Mouse (Mus musculus) liver, adult 2 months (tissue): ENCODE data around the gene Zfp775.

Experiments
- CTCF ChIP-seq: fragments of 200-500 bp; IDR thresholded peaks from 2 replicates; pipeline ENCODE4 v1.5.1; 2011; ENCODE audit warnings: low read depth, low read length, control low read depth
- POLR2A ChIP-seq: fragments of 200-500 bp; IDR thresholded peaks from 2 replicates; pipeline ENCODE4 v1.6.1; 2011; ENCODE audit warnings: low read length, control low read depth; ENCODE audit not compliant: insufficient read depth; ENCODE audit errors: extremely low read depth

DNA sequence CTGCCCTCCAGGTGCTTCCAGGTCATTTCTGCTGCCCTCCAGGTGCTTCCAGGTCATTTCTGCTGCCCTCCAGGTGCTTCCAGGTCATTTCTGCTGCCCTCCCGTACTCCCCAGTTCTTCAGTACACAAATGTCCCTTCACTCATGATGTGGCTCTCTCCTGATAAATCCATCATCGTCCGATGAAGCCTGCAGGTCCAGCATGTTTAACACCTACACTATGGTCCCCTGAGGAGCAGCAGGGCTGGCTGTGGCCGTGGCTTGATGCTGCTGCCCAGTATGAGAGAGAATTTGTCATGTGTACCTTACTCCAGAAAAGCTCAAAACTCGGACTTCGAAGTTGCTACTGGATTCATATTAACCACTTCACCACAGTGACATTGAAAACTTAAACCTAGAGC lies 39.5 kb downstream of the Zfp775 start:
- TF ChIP-seq CTCF: no peak
- no peak for TF ChIP-seq POLR2A
